Mouse (Mus musculus): ENCODE results near the gene Prkg1. TPM values are rescaled to one million over a fixed set of nuclear protein-coding genes. Genes with fewer than 3 reads are reported as not detected.

The Prkg1 gene
- total RNA-seq, 2 experiments from 2014 or later, result 24.6 to 25.7 TPM

DNA sequence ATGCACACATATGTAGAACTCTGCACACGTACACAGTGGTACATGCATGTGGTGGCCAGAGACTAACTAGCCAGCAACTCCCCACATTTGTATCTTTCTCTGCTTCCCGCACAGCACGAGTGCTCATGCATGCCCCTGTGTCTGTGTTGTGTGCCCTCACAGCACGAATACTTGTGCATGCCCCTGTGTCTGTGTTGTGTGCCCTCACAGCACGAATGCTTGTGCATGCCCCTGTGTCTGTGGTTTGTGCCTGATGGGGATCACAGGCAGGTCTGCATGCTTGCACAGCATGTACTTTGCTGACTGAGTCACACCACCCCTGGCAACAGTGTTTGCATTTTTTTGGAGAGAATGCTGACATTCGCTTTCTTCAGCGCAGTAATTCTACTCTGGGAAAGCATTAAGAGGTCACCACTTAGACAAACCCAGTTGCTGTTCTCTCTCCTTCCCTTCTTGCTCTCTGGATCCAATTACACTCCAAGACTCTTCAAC, 233.5 kb downstream of the Prkg1 start:
- peak in 1 of 2 experiments; percentile 16 for DNase-seq (ENCODE audit: low spot score in 2 of 2)
- no peak overlapping the region for H3K4me3 ChIP-seq
- TF ChIP-seq CTCF (conservative IDR thresholded peaks at IDR 0.05), result no peak
- H3K27ac ChIP-seq, result no peak overlapping the region; the same call in 1 of the 2 replicates

DNA sequence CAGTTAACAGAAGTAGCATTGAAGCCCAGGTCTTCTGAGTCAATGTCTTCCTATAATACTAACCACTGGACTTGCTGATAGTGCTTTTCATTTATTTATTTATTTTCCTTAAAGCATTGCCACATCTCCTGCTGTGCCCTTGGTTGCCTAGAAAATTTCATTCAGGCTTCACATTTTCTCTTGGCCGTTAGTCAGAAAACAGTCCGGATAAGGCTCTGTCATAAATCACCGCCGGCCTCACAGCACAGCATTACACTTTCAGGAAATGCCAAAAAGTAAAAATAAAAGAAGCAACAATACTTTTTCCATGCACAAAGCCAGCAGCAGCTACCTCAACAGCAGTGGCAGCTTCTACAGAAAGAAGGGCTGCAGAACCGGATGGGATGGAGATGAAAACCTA, 234.2 kb downstream of the Prkg1 start:
- DNase-seq (ENCODE audit: low spot score in 2 of 2), result no peak
- Histone ChIP-seq H3K27ac (no peak overlapping the region), H3K4me3 (no peak overlapping the region)
- no peak for TF ChIP-seq CTCF (conservative IDR thresholded peaks at IDR 0.05)

DNA sequence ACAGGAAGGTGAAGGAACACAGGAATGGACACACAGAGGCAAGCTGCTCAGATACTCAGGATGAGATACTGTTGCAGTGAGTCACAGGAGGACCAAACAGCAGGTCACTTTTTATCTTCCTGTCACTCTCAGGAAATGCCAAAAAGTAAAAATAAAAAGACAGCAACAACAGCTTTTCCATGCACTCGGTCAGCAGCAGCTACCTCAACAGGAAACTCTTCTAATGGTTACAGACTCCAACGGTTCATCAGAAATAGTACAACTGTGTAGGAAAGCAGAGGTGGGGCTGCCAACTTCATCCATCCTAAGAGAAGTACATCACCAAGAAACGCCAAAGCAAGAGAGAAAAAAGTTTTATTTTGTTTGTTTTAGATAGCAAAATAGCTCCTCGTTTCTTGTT, 234.9 kb downstream of the Prkg1 start:
- no peak for DNase-seq (ENCODE audit: low spot score in 2 of 2)
- H3K4me3 ChIP-seq, result no peak overlapping the region
- no peak for TF ChIP-seq CTCF (conservative IDR thresholded peaks at IDR 0.05)
- no peak overlapping the region for H3K27ac ChIP-seq

DNA sequence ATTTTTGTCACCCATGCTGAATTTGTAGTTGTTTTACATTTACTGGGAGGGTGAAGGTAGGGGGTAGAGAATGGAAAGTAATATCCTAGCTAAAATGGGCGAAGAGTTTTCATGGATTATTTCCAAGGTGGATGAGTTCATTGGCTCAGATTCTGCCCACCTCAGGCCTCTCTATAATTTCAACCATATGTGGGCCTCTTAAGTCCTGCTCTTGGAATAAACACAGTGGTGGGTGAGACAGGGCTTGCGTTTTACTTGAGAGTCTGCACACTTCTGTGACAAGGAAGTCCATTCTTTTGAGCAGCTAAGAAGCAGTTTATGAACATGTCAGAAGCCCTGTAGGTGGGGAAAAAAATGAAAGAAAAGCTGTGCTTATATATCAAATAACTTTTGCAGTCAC, 250.3 kb downstream of the Prkg1 start:
- TF ChIP-seq CTCF (conservative IDR thresholded peaks at IDR 0.05), result no peak
- no peak overlapping the region for H3K27ac ChIP-seq
- DNase-seq (ENCODE audit: low spot score in 2 of 2), result no peak
- no peak overlapping the region for H3K4me3 ChIP-seq

DNA sequence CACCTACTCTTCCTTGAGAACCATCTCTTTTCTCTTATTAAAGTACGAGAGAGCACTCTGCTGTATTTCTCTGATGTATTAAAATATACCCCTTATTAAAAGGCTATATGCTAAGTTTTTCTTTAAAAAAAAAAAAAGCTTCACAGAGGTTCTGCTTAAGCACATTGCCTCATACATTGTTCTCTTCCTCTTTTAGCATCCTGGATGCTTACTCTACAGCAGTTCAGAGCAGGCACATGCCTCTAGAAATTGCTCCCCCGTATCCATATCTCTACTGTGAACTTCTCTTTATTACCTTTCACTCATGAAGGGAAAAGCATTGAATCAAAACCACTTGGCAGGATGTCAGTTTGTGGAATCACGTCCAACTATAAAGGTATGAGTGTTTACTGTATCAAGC, 257.0 kb downstream of the Prkg1 start:
- TF ChIP-seq CTCF (conservative IDR thresholded peaks at IDR 0.05), result no peak
- DNase-seq (ENCODE audit: low spot score in 2 of 2), result no peak
- Histone ChIP-seq H3K27ac (no peak overlapping the region), H3K4me3 (no peak overlapping the region)

DNA sequence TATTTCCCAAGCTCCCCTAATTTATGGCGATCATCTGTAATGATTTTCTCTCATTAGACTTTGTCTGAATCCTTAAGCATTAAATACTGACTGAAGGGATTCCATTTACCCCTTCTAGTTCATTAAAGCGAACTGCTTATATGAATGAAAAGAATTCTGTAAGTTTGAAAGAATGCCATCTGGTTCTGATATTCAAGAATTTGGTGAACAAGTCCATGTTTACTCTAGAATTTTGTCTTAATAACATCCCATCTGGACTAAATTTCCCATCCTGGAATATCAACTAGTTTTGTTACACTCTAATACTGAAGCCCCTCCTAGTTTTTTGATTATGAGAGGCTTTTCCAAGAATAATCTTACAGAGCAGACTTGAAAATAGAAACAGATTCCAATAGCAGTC, 258.5 kb downstream of the Prkg1 start:
- H3K4me3 ChIP-seq, result no peak overlapping the region
- H3K27ac ChIP-seq, result no peak overlapping the region
- no peak for DNase-seq (ENCODE audit: low spot score in 2 of 2)
- TF ChIP-seq CTCF (conservative IDR thresholded peaks at IDR 0.05), result no peak

DNA sequence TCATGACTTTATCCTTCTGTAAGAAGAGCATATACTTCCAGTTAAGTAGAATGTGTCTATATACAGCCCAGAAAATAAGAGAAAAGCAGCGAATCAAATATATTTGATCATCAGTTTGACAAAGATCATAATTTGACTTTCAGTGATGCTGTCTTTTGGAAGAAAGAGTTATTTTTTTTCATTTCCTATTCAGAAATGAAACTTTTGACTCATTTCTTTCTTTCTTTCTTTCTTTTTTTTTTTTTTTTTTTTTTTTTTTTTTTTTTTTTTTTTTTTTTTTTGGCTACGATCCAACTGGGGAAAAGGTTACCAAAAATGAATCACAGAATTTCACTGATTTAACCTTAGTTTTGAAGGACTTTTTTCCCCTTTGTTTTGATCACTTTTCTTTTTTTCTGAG, 259.8 kb downstream of the Prkg1 start:
- H3K4me3 ChIP-seq, result no peak overlapping the region
- no peak for DNase-seq (ENCODE audit: low spot score in 2 of 2)
- H3K27ac ChIP-seq, result no peak overlapping the region
- no peak for TF ChIP-seq CTCF (conservative IDR thresholded peaks at IDR 0.05)

DNA sequence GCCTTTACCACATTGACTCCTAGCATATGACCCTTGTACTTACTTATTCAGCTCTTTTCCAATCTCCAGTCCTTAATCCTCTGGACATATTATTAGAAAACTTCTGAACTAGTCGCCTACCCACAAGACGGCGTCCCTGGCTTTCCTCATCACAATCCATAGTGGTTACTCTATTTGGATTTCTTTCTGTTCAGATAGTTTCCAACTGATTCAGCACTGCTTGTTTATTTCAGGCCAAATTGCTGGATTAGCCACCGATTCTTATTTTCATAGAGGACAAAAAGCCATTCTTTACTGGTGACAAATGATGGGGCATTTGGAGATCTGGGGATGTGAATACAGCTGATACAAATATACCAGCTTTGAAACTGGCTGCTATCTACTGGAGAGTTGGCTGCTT, 267.4 kb downstream of the Prkg1 start:
- TF ChIP-seq CTCF (conservative IDR thresholded peaks at IDR 0.05), result no peak
- Histone ChIP-seq H3K4me3 (no peak overlapping the region), H3K27ac (no peak overlapping the region)
- DNase-seq (ENCODE audit: low spot score in 2 of 2), result no peak

DNA sequence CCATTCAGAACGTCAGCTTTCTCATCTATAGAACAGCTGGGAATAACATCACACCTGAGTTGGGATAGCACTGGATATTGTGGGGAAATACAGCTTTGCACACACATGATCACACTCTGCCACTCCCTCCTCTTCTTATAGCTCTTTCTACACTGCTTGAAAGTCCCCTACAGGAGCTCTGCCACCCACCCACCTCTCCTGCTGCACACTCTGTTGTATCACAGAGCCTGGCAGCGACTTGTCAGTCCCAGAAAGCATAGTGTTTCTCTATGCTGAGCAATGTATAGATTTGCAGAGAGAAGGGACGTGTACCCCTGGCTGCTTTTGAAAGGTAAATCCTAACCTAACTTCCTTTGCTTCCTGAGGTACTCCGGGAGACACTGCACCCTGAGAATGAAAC, 275.2 kb downstream of the Prkg1 start:
- Histone ChIP-seq H3K27ac (no peak overlapping the region), H3K4me3 (no peak overlapping the region)
- no peak for DNase-seq (ENCODE audit: low spot score in 2 of 2)
- no peak for TF ChIP-seq CTCF (conservative IDR thresholded peaks at IDR 0.05)

DNA sequence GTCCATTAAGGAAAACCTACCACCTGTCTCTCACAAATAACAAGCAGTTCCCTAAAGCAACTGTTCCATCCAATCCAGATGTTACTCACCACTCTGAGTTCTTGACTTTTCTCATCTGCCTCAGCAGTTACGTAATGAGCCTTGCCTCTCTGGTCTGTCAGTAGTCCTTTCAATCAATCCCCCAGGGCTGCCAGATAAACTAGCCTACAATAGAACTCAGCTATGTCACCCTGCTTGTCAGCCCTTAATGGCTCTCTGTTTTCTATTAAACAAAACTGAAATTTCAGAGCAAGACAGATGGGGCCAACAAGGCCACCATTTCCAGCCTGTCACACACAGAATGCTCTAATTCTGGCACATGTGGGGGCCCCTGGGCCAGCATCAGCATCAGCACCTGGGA, 293.1 kb downstream of the Prkg1 start:
- H3K4me3 ChIP-seq, result no peak overlapping the region
- no peak overlapping the region for H3K27ac ChIP-seq
- no peak for DNase-seq (ENCODE audit: low spot score in 2 of 2)
- TF ChIP-seq CTCF (conservative IDR thresholded peaks at IDR 0.05), result no peak

DNA sequence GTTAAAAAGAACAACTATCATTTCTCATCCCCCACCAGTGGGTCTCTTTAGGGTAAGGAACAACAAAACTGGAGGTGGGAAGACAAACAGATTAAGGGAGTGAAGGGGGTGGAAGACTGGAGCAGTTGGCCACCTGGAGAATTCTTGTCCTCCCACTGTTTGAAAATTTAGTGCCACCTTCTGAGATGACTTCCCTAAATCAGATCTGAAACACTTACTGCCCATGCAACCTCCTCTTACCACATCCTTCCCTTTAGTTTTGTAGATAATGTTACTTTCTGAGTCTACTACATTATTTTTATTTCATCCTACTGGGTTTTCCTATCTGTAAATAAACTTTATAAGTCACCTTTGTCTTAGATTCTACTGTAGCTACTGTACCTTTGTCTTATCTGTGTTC, 304.6 kb downstream of the Prkg1 start:
- no peak for TF ChIP-seq CTCF (conservative IDR thresholded peaks at IDR 0.05)
- Histone ChIP-seq H3K4me3 (no peak overlapping the region), H3K27ac (no peak overlapping the region)
- no peak for DNase-seq (ENCODE audit: low spot score in 2 of 2)

DNA sequence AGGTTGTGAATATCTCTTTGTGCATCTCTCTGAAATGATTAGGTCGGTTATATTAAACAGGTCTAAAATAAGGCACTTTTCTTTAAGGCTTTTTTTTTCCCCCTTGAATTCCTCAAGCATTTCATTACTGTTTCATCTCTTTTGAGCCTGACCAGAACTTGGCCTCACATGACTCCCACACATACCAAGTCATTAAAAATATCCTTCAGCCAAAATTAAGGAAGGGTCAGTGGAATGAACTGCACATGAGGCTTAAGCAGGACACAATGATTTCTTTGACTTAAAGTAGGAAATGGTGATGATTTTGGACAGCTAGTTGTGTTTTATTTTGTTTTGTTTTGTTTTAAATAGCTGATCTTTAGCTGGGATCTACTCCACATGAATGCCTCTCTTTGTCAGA, 320.7 kb downstream of the Prkg1 start:
- Histone ChIP-seq H3K4me3 (no peak overlapping the region), H3K27ac (no peak overlapping the region)
- no peak for TF ChIP-seq CTCF (conservative IDR thresholded peaks at IDR 0.05)
- no peak for DNase-seq (ENCODE audit: low spot score in 2 of 2)

DNA sequence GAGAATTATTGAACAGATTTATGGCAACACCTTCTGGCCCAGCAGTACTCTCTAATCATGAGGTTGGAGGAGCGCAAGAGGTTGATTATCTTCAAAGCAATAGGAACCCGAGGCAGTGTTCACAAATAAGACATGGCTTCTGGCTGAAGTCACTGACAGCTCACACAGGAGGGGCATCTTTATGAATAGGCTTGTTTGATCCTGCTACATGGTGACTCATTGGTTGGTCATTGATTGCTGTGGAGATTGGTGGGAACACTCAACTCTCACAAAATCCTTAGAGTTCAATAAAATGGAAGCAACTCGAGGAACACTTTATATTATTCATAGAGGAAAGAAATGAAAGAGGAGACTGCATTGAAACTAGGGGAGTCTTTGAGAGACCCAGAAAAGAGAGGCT, 322.5 kb downstream of the Prkg1 start:
- no peak overlapping the region for H3K4me3 ChIP-seq
- TF ChIP-seq CTCF (conservative IDR thresholded peaks at IDR 0.05), result no peak
- H3K27ac ChIP-seq, result no peak overlapping the region
- no peak for DNase-seq (ENCODE audit: low spot score in 2 of 2)

DNA sequence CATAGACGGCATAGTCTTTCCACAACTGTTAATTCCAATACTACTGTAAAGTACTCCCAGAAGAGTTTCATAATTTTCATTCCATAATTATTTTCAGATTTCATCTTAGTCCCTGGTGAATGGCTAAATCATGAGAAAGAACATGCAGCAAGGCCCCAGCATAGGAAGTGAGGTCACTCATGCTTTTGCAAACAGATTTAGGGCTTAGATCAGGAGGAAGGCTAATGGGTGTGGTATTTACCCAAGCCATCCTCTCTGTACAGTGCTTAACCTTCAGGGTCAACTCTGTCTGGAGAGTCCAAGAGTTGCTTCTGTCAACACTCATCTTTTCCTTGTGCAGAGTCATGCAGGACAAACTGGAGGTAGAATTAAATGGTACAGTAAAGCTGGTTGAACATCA, 331.4 kb downstream of the Prkg1 start:
- H3K27ac ChIP-seq, result no peak overlapping the region
- no peak for DNase-seq (ENCODE audit: low spot score in 2 of 2)
- no peak for TF ChIP-seq CTCF (conservative IDR thresholded peaks at IDR 0.05)
- H3K4me3 ChIP-seq, result no peak overlapping the region

DNA sequence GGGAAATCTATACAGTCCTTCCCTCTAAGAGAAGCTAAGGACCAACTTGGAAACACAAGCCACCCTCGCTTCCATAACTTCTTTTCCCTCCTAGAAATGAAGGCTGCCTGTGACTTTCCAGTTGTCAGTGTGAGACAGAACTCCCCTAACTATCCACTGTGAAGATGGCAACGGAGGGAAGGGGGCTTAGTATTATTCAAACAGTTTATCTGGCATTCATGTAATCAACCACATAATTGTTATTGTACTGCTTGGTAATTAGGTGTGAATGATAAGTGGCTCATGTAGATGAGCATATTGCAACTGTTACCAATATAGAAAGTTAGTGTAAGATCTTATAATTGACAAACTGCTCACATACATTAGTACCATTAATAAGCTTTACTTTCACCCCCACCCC, 333.4 kb downstream of the Prkg1 start:
- DNase-seq (ENCODE audit: low spot score in 2 of 2), result no peak
- Histone ChIP-seq H3K4me3 (no peak overlapping the region), H3K27ac (no peak overlapping the region)
- no peak for TF ChIP-seq CTCF (conservative IDR thresholded peaks at IDR 0.05)
